Mouse (Mus musculus): ENCODE measurements around the gene B230118H07Rik. TPM values are rescaled to one million over a fixed set of nuclear protein-coding genes. Genes with fewer than 3 reads are reported as not detected.

The B230118H07Rik gene
- 10 to 100 TPM; 24.7 to 28.3 TPM for total RNA-seq (2021)

GRCm38 (mm10) chr2:101649114-101649671 lies at the start of gene B230118H07Rik, which contains the start of gene Rag1:
Gene B230118H07Rik, minus strand, starts transcription at chr2:101649532.
Gene Rag1, minus strand, starts transcription at chr2:101649501.
- DNase-seq (ENCODE audit: low spot score in 2 of 2), result peak in 1 of 2 experiments; percentile 19
- intact Hi-C loops (cut with DNase I), result no loop called here

GRCm38 (mm10) chr2:101695584-101695983 lies 46.3 kb upstream of the B230118H07Rik start:
- intact Hi-C loops (cut with DNase I), result no loop called here
- no peak for DNase-seq (ENCODE audit: low spot score in 2 of 2)

- peak; percentile 16 to 40 for DNase-seq (ENCODE audit: low spot score in 2 of 2)
- intact Hi-C loops (cut with DNase I), result loop anchor here (5.0 kb wide), 1 partner anchor 179 kb away; no protein-coding TSS in a partner anchor
These were observed 44.4 kb upstream of the B230118H07Rik start for GRCm38 (mm10) chr2:101693577-101694215.

- DNase-seq (ENCODE audit: low spot score in 2 of 2), result no peak
- intact Hi-C loops (cut with DNase I), result loop anchor here (5.0 kb wide), 1 partner anchor 179 kb away; no protein-coding TSS in a partner anchor
These were observed 43.7 kb upstream of the B230118H07Rik start for GRCm38 (mm10) chr2:101693043-101693442.

GRCm38 (mm10) chr2:101690252-101690827 lies 41.0 kb upstream of the B230118H07Rik start:
- intact Hi-C loops (cut with DNase I), result loop anchor here (5.0 kb wide), 1 partner anchor 182 kb away; no protein-coding TSS in a partner anchor
- DNase-seq (ENCODE audit: low spot score in 2 of 2), result no peak

- no peak for DNase-seq (ENCODE audit: low spot score in 2 of 2)
- intact Hi-C loops (cut with DNase I), result no loop called here
These were observed 38.7 kb upstream of the B230118H07Rik start for GRCm38 (mm10) chr2:101688011-101688410.

GRCm38 (mm10) chr2:101684421-101684820 lies 35.1 kb upstream of the B230118H07Rik start:
- intact Hi-C loops (cut with DNase I), result no loop called here
- DNase-seq (ENCODE audit: low spot score in 2 of 2), result peak in 1 of 2 experiments; percentile 15

- DNase-seq (ENCODE audit: low spot score in 2 of 2), result peak in 1 of 2 experiments; percentile 8
- intact Hi-C loops (cut with DNase I), result no loop called here
These were observed 29.9 kb upstream of the B230118H07Rik start for GRCm38 (mm10) chr2:101679164-101679784.

GRCm38 (mm10) chr2:101678236-101679021 lies 29.1 kb upstream of the B230118H07Rik start, which contains the start of gene Traf6:
Gene Traf6, plus strand, starts transcription at chr2:101678429.
- DNase-seq (ENCODE audit: low spot score in 2 of 2), result peak; percentile 82 to 83
- intact Hi-C loops (cut with DNase I), result no loop called here

- DNase-seq (ENCODE audit: low spot score in 2 of 2), result no peak
- intact Hi-C loops (cut with DNase I), result no loop called here
These were observed 24.2 kb upstream of the B230118H07Rik start for GRCm38 (mm10) chr2:101673547-101673946.

- intact Hi-C loops (cut with DNase I), result no loop called here
These were observed 19.4 kb upstream of the B230118H07Rik start for GRCm38 (mm10) chr2:101668751-101669150.

GRCm38 (mm10) chr2:101665703-101666092 lies 16.4 kb upstream of the B230118H07Rik start:
- intact Hi-C loops (cut with DNase I), result no loop called here
- DNase-seq (ENCODE audit: low spot score in 2 of 2), result no peak

More at GRCm38 (mm10) chr2:101668751-101669150, 19.4 kb upstream of the B230118H07Rik start:
- no peak for DNase-seq (ENCODE audit: low spot score in 2 of 2)

- intact Hi-C loops (cut with DNase I), result no loop called here
- DNase-seq (ENCODE audit: low spot score in 2 of 2), result peak; percentile 67 to 80
These were observed 15.8 kb upstream of the B230118H07Rik start for GRCm38 (mm10) chr2:101665058-101665702.

GRCm38 (mm10) chr2:101660536-101660935 lies 11.2 kb upstream of the B230118H07Rik start:
- intact Hi-C loops (cut with DNase I), result no loop called here
- no peak for DNase-seq (ENCODE audit: low spot score in 2 of 2)

- intact Hi-C loops (cut with DNase I), result loop anchor here (1.0 to 2.0 kb wide), 2 partner anchors 54 to 181 kb away; no protein-coding TSS in a partner anchor
- DNase-seq (ENCODE audit: low spot score in 2 of 2), result peak; percentile 79
These were observed 3.7 kb upstream of the B230118H07Rik start for GRCm38 (mm10) chr2:101652921-101653597.

- intact Hi-C loops (cut with DNase I), result loop anchor here (2.0 kb wide), 1 partner anchor 54 kb away; no protein-coding TSS in a partner anchor
- peak in 1 of 2 experiments; percentile 8 for DNase-seq (ENCODE audit: low spot score in 2 of 2)
These were observed 3.0 kb upstream of the B230118H07Rik start for GRCm38 (mm10) chr2:101652204-101652920.

- no peak for DNase-seq (ENCODE audit: low spot score in 2 of 2)
- intact Hi-C loops (cut with DNase I), result no loop called here
These were observed 1.1 kb upstream of the B230118H07Rik start for GRCm38 (mm10) chr2:101650446-101650845.
